Mouse (Mus musculus) embryo, embryonic 11 days (tissue): Measurements from ENCODE around the gene Tspan15.

Experiments
- DNase-seq: peaks from one replicate; pipeline ENCODE4 v3.0.0-alpha.2; 2015

Tspan15 gene

GRCm38 (mm10) chr10:62225839-62226238 is 5.2 kb downstream of the Tspan15 start:
- DNase-seq = no peak

- DNase-seq = no peak
Measured at GRCm38 (mm10) chr10:62224231-62224630, 6.8 kb downstream of the Tspan15 start.

- no peak for DNase-seq
Measured at GRCm38 (mm10) chr10:62222777-62223176, 8.3 kb downstream of the Tspan15 start.

GRCm38 (mm10) chr10:62221647-62222046 is 9.4 kb downstream of the Tspan15 start:
- no peak for DNase-seq

- DNase-seq = no peak
Measured at GRCm38 (mm10) chr10:62220732-62221514, 10.1 kb downstream of the Tspan15 start.

GRCm38 (mm10) chr10:62218789-62219172 is 12.3 kb downstream of the Tspan15 start:
- DNase-seq = no peak

GRCm38 (mm10) chr10:62218044-62218788 is 12.8 kb downstream of the Tspan15 start:
- no peak for DNase-seq

- DNase-seq = peak; percentile 33
Measured at GRCm38 (mm10) chr10:62217196-62217595, 13.9 kb downstream of the Tspan15 start.

GRCm38 (mm10) chr10:62216595-62216994 is 14.5 kb downstream of the Tspan15 start:
- peak; percentile 39 for DNase-seq

GRCm38 (mm10) chr10:62215633-62216032 is 15.4 kb downstream of the Tspan15 start:
- no peak for DNase-seq

GRCm38 (mm10) chr10:62215169-62215616 is 15.9 kb downstream of the Tspan15 start:
- DNase-seq = no peak

- DNase-seq = no peak
Measured at GRCm38 (mm10) chr10:62211310-62211709, 19.7 kb downstream of the Tspan15 start.

- peak; percentile 44 for DNase-seq
Measured at GRCm38 (mm10) chr10:62208241-62208896, 22.7 kb downstream of the Tspan15 start.

GRCm38 (mm10) chr10:62202574-62202973 is 28.5 kb downstream of the Tspan15 start:
- DNase-seq = no peak

GRCm38 (mm10) chr10:62198891-62199290 is 32.2 kb downstream of the Tspan15 start:
- DNase-seq = no peak

GRCm38 (mm10) chr10:62197403-62197802 is 33.6 kb downstream of the Tspan15 start:
- no peak for DNase-seq

GRCm38 (mm10) chr10:62195376-62195775 is 35.7 kb downstream of the Tspan15 start:
- DNase-seq = no peak

- DNase-seq = no peak
Measured at GRCm38 (mm10) chr10:62194946-62195345, 36.1 kb downstream of the Tspan15 start.

- DNase-seq = no peak
Measured at GRCm38 (mm10) chr10:62194461-62194860, 36.6 kb downstream of the Tspan15 start.

GRCm38 (mm10) chr10:62194043-62194442 is 37.0 kb downstream of the Tspan15 start:
- DNase-seq = no peak

GRCm38 (mm10) chr10:62192701-62193157 is 38.3 kb downstream of the Tspan15 start:
- DNase-seq = no peak

GRCm38 (mm10) chr10:62190821-62191220 is 40.2 kb downstream of the Tspan15 start:
- no peak for DNase-seq

- DNase-seq = no peak
Measured at GRCm38 (mm10) chr10:62189910-62190309, 41.1 kb downstream of the Tspan15 start.
